Mouse (Mus musculus): ENCODE data around the gene Dnmbp.

- TF ChIP-seq CTCF (IDR thresholded peaks at IDR 0.05; ENCODE audit: low read depth) (no peak), EP300 (IDR thresholded peaks at IDR 0.05; ENCODE audit: low read depth) (no peak)
These were observed 55.1 kb downstream of the Dnmbp start for GRCm38 (mm10) chr19:43884668-43885498.

All from liver, embryonic 14.5 days (tissue).